Mouse (Mus musculus) lung, postnatal 0 days (tissue): ENCODE data around the gene Nr2c1.

Experiments
- CTCF ChIP-seq: IDR thresholded peaks from 2 replicates; pipeline ENCODE4 v1.5.1; 2016; ENCODE audit warnings: antibody characterized with exemption, mild to moderate bottlenecking
- EP300 ChIP-seq: IDR thresholded peaks from 2 replicates; pipeline ENCODE4 v1.6.1; 2016; ENCODE audit warnings: antibody characterized with exemption, mild to moderate bottlenecking, control low read depth

DNA sequence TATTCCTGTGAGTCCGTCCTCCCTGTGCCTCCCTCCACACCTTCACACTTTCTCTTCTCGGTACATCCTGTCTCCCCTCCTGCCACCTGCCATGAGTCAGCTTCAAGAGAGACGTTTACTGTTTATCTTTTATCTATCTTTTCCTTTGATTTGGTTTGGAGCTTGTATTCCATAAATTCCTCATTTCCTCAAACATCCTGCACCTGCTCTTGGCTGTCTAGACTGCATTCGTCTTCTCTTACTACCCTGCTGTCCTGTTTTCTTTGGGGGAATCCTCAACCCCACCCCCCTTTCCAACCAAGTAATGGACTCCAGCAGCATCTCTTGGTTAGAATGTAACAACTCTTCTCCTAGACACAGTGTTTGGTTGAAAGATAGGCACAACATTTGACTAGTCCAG, 87.4 kb downstream of the Nr2c1 start:
- TF ChIP-seq EP300 (no peak), CTCF (no peak)
